In genomic region chr11:116273469-116274044, GRCm38 (mm10) we compare ENCODE assay signal across 8 mouse cellular contexts. TPM values are rescaled to one million over a fixed set of nuclear protein-coding genes. Genes with fewer than 3 reads are reported as not detected.
DNase-seq lines count a peak whose midpoint lies in the region; ATAC-seq and TF ChIP-seq lines count a peak whose summit lies in the region.

No protein-coding gene starts in this region.

- no peaks in the 10 kb centered on the region for H3K27me3 ChIP-seq in embryonic facial prominence, embryonic 10.5 days (replicated peaks; ENCODE audit: low read depth, poor library complexity, severe bottlenecking)
- no peaks in the 10 kb centered on the region for H3K27me3 ChIP-seq in hindbrain, postnatal 0 days (ENCODE audit: insufficient read depth, low read length)
- no peaks in the 10 kb centered on the region for H3K27me3 ChIP-seq in midbrain, postnatal 0 days (ENCODE audit: insufficient read depth, low read length)

- intact Hi-C loops in left cerebral cortex, adult 2 months (cut with DNase I) = loop anchor here (1.0 kb wide), 1 partner anchor 33 kb away; no protein-coding TSS in a partner anchor
- intact Hi-C loops in left cerebral cortex, postnatal 14 days (cut with DNase I) = loop anchor here (5.0 kb wide), 1 partner anchor 34 kb away; the partner anchor contains the start of gene Exoc7

- peak; percentile 48 for ATAC-seq in hindbrain, postnatal 0 days
- peak; percentile 35 for ATAC-seq in midbrain, postnatal 0 days (ENCODE audit: low FRiP score)

- DNase-seq in left cerebral cortex, adult 2 months (ENCODE audit: extremely low spot score in 1 of 2, low spot score in 2 of 2) = no peak
- DNase-seq in left cerebral cortex, postnatal 14 days (ENCODE audit: low spot score in 2 of 2) = no peak
- no peak for DNase-seq in embryonic facial prominence, embryonic 10.5 days (ENCODE audit: low spot score)
- DNase-seq in hindbrain, postnatal 0 days (ENCODE audit: low spot score) = no peak
- no peak for DNase-seq in midbrain, postnatal 0 days (ENCODE audit: low spot score)
- DNase-seq in right cerebral cortex, postnatal 10 days (ENCODE audit: low spot score in 2 of 2) = no peak
- no peak for DNase-seq in urinary bladder, postnatal 4 days (ENCODE audit: low spot score in 2 of 2)
- DNase-seq in cerebellum, adult 9-10 months = no peak

- peak overlapping the region; percentile 91 for H3K9ac ChIP-seq in hindbrain, postnatal 0 days (replicated peaks; ENCODE audit: low read length)
- peak overlapping the region; percentile 92 for H3K9ac ChIP-seq in midbrain, postnatal 0 days (replicated peaks; ENCODE audit: low read length, poor library complexity, severe bottlenecking)

- H3K4me1 ChIP-seq in embryonic facial prominence, embryonic 10.5 days = peaks cover 24% of the 10 kb centered on the region
- peaks cover 13% of the 10 kb centered on the region for H3K4me1 ChIP-seq in hindbrain, postnatal 0 days (ENCODE audit: insufficient read depth, low read length)
- peaks cover 4% of the 10 kb centered on the region for H3K4me1 ChIP-seq in midbrain, postnatal 0 days (ENCODE audit: insufficient read depth, low read length)

- peak overlapping the region; percentile 76 for H3K4me3 ChIP-seq in left cerebral cortex, adult 2 months
- H3K4me3 ChIP-seq in embryonic facial prominence, embryonic 10.5 days = peak overlapping the region; percentile 96
- H3K4me3 ChIP-seq in hindbrain, postnatal 0 days (ENCODE audit: low read length) = peak overlapping the region; percentile 96
- peak overlapping the region; percentile 84 for H3K4me3 ChIP-seq in midbrain, postnatal 0 days (ENCODE audit: low read depth, low read length)

- peaks cover 40% of the 10 kb centered on the region for H3K36me3 ChIP-seq in embryonic facial prominence, embryonic 10.5 days (replicated peaks)
- H3K36me3 ChIP-seq in hindbrain, postnatal 0 days (ENCODE audit: insufficient read depth, low read length) = peaks cover 21% of the 10 kb centered on the region
- peaks cover 21% of the 10 kb centered on the region for H3K36me3 ChIP-seq in midbrain, postnatal 0 days (ENCODE audit: insufficient read depth, low read length)

- TF ChIP-seq CTCF in left cerebral cortex, adult 2 months (IDR thresholded peaks at IDR 0.05) = no peak
- TF ChIP-seq CTCF in hindbrain, postnatal 0 days (IDR thresholded peaks at IDR 0.05; ENCODE audit: low read depth) = no peak
- no peak for TF ChIP-seq CTCF in midbrain, postnatal 0 days (IDR thresholded peaks at IDR 0.05)

- no peaks in the 10 kb centered on the region for H3K9me3 ChIP-seq in embryonic facial prominence, embryonic 10.5 days
- no peaks in the 10 kb centered on the region for H3K9me3 ChIP-seq in hindbrain, postnatal 0 days (ENCODE audit: low read length)
- no peaks in the 10 kb centered on the region for H3K9me3 ChIP-seq in midbrain, postnatal 0 days (ENCODE audit: low read length)

- H3K4me2 ChIP-seq in hindbrain, postnatal 0 days (ENCODE audit: low read depth, low read length) = peak overlapping the region; percentile 90
- peak overlapping the region; percentile 65 for H3K4me2 ChIP-seq in midbrain, postnatal 0 days (ENCODE audit: low read depth, low read length, poor library complexity, severe bottlenecking)

- H3K27ac ChIP-seq in left cerebral cortex, adult 2 months = peak overlapping the region; percentile 95
- H3K27ac ChIP-seq in embryonic facial prominence, embryonic 10.5 days (replicated peaks) = peak overlapping the region; percentile 87
- H3K27ac ChIP-seq in hindbrain, postnatal 0 days = peak overlapping the region; percentile 93
- H3K27ac ChIP-seq in midbrain, postnatal 0 days (ENCODE audit: low read depth, low read length) = peak overlapping the region; percentile 92

- WGBS in embryonic facial prominence, embryonic 10.5 days = under 1% methylated on average over 39 of the region's 39 CpGs
- WGBS in hindbrain, postnatal 0 days = under 1% methylated on average over 39 of the region's 39 CpGs
- WGBS in midbrain, postnatal 0 days = under 1% methylated on average over 35 of the region's 39 CpGs

RNA-seq across cellular contexts. Expression of gene Srp68, which starts 0.5 kb away (rescaled TPM):
- 10 to 100 TPM; 70.5 to 75.4 TPM for total RNA-seq in left cerebral cortex, adult 2 months (2021)
- 10 to 100 TPM; 52.0 to 56.4 TPM for total RNA-seq in left cerebral cortex, postnatal 14 days (2021)
- 104 TPM in 2 replicates for polyA plus RNA-seq in embryonic facial prominence, embryonic 10.5 days (2016; fragmentation: Nextera tagmentation; extraction: Ambion mirVana)
- 18.3 and 22.5 TPM in 2 replicates for total RNA-seq in hindbrain, postnatal 0 days (2014; rRNA removed)
- polyA plus RNA-seq in hindbrain, postnatal 0 days (2015; fragmentation: Nextera tagmentation; extraction: Ambion mirVana) = 50.4 and 50.8 TPM in 2 replicates
- 17.7 and 27.3 TPM in 2 replicates for total RNA-seq in midbrain, postnatal 0 days (2014; rRNA removed)
- polyA plus RNA-seq in midbrain, postnatal 0 days (2015; fragmentation: Nextera tagmentation; extraction: Ambion mirVana) = 47.9 and 50.9 TPM in 2 replicates

RNA-seq across cellular contexts. Expression of gene Galr2, which starts 7.2 kb away (rescaled TPM):
- total RNA-seq in left cerebral cortex, adult 2 months (2021) = not detected
- under 1 TPM in 1 of 2 experiments, not detected in 1; 0.18 TPM for total RNA-seq in left cerebral cortex, postnatal 14 days (2021)
- polyA plus RNA-seq in embryonic facial prominence, embryonic 10.5 days (2016; fragmentation: Nextera tagmentation; extraction: Ambion mirVana) = 0.25 and 0.39 TPM in 2 replicates
- total RNA-seq in hindbrain, postnatal 0 days (2014; rRNA removed) = 0.40 TPM in 1 of 2 replicates, not detected in the other
- polyA plus RNA-seq in hindbrain, postnatal 0 days (2015; fragmentation: Nextera tagmentation; extraction: Ambion mirVana) = 0.34 and 0.44 TPM in 2 replicates
- 0.47 TPM in 1 of 2 replicates, not detected in the other for total RNA-seq in midbrain, postnatal 0 days (2014; rRNA removed)
- polyA plus RNA-seq in midbrain, postnatal 0 days (2015; fragmentation: Nextera tagmentation; extraction: Ambion mirVana) = 0.36 and 0.54 TPM in 2 replicates

RNA-seq across cellular contexts. Expression of gene Exoc7, which starts 33.5 kb away (rescaled TPM):
- total RNA-seq in left cerebral cortex, adult 2 months (2021) = 10 to 100 TPM; 89.8 to 98.5 TPM
- 100 to 1,000 TPM in 1 of 2 experiments, 10 to 100 TPM in 1; 92.7 to 115 TPM for total RNA-seq in left cerebral cortex, postnatal 14 days (2021)
- 55.4 and 59.7 TPM in 2 replicates for polyA plus RNA-seq in embryonic facial prominence, embryonic 10.5 days (2016; fragmentation: Nextera tagmentation; extraction: Ambion mirVana)
- total RNA-seq in hindbrain, postnatal 0 days (2014; rRNA removed) = 84.6 and 95.3 TPM in 2 replicates
- polyA plus RNA-seq in hindbrain, postnatal 0 days (2015; fragmentation: Nextera tagmentation; extraction: Ambion mirVana) = 128 TPM in 2 replicates
- total RNA-seq in midbrain, postnatal 0 days (2014; rRNA removed) = 81.0 and 101 TPM in 2 replicates
- 144 and 149 TPM in 2 replicates for polyA plus RNA-seq in midbrain, postnatal 0 days (2015; fragmentation: Nextera tagmentation; extraction: Ambion mirVana)

RNA-seq across cellular contexts. Expression of gene Evpl, which starts 35.7 kb away (rescaled TPM):
- total RNA-seq in left cerebral cortex, adult 2 months (2021) = 1 to 10 TPM; 1.4 to 1.5 TPM
- total RNA-seq in left cerebral cortex, postnatal 14 days (2021) = under 1 TPM; 0.68 to 0.97 TPM
- polyA plus RNA-seq in embryonic facial prominence, embryonic 10.5 days (2016; fragmentation: Nextera tagmentation; extraction: Ambion mirVana) = 1.0 and 1.3 TPM in 2 replicates
- total RNA-seq in hindbrain, postnatal 0 days (2014; rRNA removed) = 2.8 and 2.9 TPM in 2 replicates
- 1.6 TPM in 2 replicates for polyA plus RNA-seq in hindbrain, postnatal 0 days (2015; fragmentation: Nextera tagmentation; extraction: Ambion mirVana)
- 3.3 and 4.9 TPM in 2 replicates for total RNA-seq in midbrain, postnatal 0 days (2014; rRNA removed)
- polyA plus RNA-seq in midbrain, postnatal 0 days (2015; fragmentation: Nextera tagmentation; extraction: Ambion mirVana) = 1.9 and 2.3 TPM in 2 replicates
